Mouse (Mus musculus): Measurements from ENCODE around the gene Prkab1. TPM values are rescaled to one million over a fixed set of nuclear protein-coding genes. Genes with fewer than 3 reads are reported as not detected.

Gene Prkab1
- polyA plus RNA-seq, 1 experiment from 2014 or later = 49.4 TPM

- H3K9ac ChIP-seq = no peak overlapping the region
- no peaks in the 10 kb centered on the region for H3K9me3 ChIP-seq
- no peak for ATAC-seq (ENCODE audit: low read depth)
- H3K4me2 ChIP-seq = no peak overlapping the region
- H3K27me3 ChIP-seq = no peaks in the 10 kb centered on the region
- no peak overlapping the region for H3K4me3 ChIP-seq
- H3K27ac ChIP-seq (replicated peaks) = no peak overlapping the region
- WGBS = 87% methylated on average over 8 of the region's 8 CpGs
- H3K36me3 ChIP-seq = no peaks in the 10 kb centered on the region
- peaks cover 14% of the 10 kb centered on the region for H3K4me1 ChIP-seq (replicated peaks)
Measured at GRCm38 (mm10) chr5:116003154-116003553, 21.2 kb downstream of the Prkab1 start.

GRCm38 (mm10) chr5:115997376-115997775, 26.9 kb downstream of the Prkab1 start:
- Histone ChIP-seq H3K4me1 (replicated peaks) (no peaks in the 10 kb centered on the region), H3K9me3 (no peaks in the 10 kb centered on the region), H3K4me3 (no peak overlapping the region), H3K27ac (replicated peaks) (no peak overlapping the region), H3K9ac (no peak overlapping the region), H3K27me3 (no peaks in the 10 kb centered on the region), H3K4me2 (no peak overlapping the region), H3K36me3 (peaks cover 12% of the 10 kb centered on the region; the same call in 1 of the 2 replicates)
- WGBS = 81% methylated on average over 13 of the region's 13 CpGs
- ATAC-seq (ENCODE audit: low read depth) = no peak

- no peak overlapping the region for H3K9ac ChIP-seq
- WGBS = 87% methylated on average over 15 of the region's 15 CpGs
- H3K27ac ChIP-seq (replicated peaks) = no peak overlapping the region
- peaks cover 44% of the 10 kb centered on the region for H3K36me3 ChIP-seq
- ATAC-seq (ENCODE audit: low read depth) = no peak
- H3K27me3 ChIP-seq = no peaks in the 10 kb centered on the region
- H3K9me3 ChIP-seq = peaks cover 8% of the 10 kb centered on the region
- no peak overlapping the region for H3K4me3 ChIP-seq
- no peak overlapping the region for H3K4me2 ChIP-seq
- no peaks in the 10 kb centered on the region for H3K4me1 ChIP-seq (replicated peaks)
Measured at GRCm38 (mm10) chr5:115994101-115994500, 30.2 kb downstream of the Prkab1 start.

- no peak overlapping the region for H3K27ac ChIP-seq (replicated peaks)
- ATAC-seq (ENCODE audit: low read depth) = no peak
- no peak overlapping the region for H3K4me3 ChIP-seq
- H3K36me3 ChIP-seq = peaks cover 62% of the 10 kb centered on the region
- peaks cover 8% of the 10 kb centered on the region for H3K9me3 ChIP-seq
- WGBS = 95% methylated on average over 11 of the region's 11 CpGs
- H3K9ac ChIP-seq = no peak overlapping the region
- H3K4me1 ChIP-seq (replicated peaks) = no peaks in the 10 kb centered on the region
- no peaks in the 10 kb centered on the region for H3K27me3 ChIP-seq
- H3K4me2 ChIP-seq = no peak overlapping the region
Measured at GRCm38 (mm10) chr5:115991717-115992116, 32.6 kb downstream of the Prkab1 start.

GRCm38 (mm10) chr5:115987284-115987683, 37.0 kb downstream of the Prkab1 start:
- Histone ChIP-seq H3K27ac (replicated peaks) (no peak overlapping the region), H3K9me3 (peaks cover 8% of the 10 kb centered on the region), H3K36me3 (peaks cover 54% of the 10 kb centered on the region), H3K9ac (no peak overlapping the region), H3K4me2 (no peak overlapping the region), H3K4me3 (no peak overlapping the region), H3K27me3 (no peaks in the 10 kb centered on the region), H3K4me1 (replicated peaks) (peaks cover 8% of the 10 kb centered on the region; the same call in 1 of the 2 replicates)
- no peak for ATAC-seq (ENCODE audit: low read depth)
- WGBS = 84% methylated on average over 12 of the region's 12 CpGs

GRCm38 (mm10) chr5:115985101-115985500, 39.2 kb downstream of the Prkab1 start:
- no peak overlapping the region for H3K4me3 ChIP-seq
- no peaks in the 10 kb centered on the region for H3K27me3 ChIP-seq
- H3K27ac ChIP-seq (replicated peaks) = no peak overlapping the region
- H3K4me2 ChIP-seq = no peak overlapping the region
- H3K9ac ChIP-seq = no peak overlapping the region
- H3K9me3 ChIP-seq = no peaks in the 10 kb centered on the region
- H3K36me3 ChIP-seq = peaks cover 33% of the 10 kb centered on the region
- 91% methylated on average over 11 of the region's 11 CpGs for WGBS
- peaks cover 8% of the 10 kb centered on the region; the same call in 1 of the 2 replicates for H3K4me1 ChIP-seq (replicated peaks)
- ATAC-seq (ENCODE audit: low read depth) = no peak

- peaks cover 8% of the 10 kb centered on the region; the same call in 1 of the 2 replicates for H3K4me1 ChIP-seq (replicated peaks)
- no peak overlapping the region for H3K4me3 ChIP-seq
- ATAC-seq (ENCODE audit: low read depth) = no peak
- no peaks in the 10 kb centered on the region for H3K9me3 ChIP-seq
- H3K36me3 ChIP-seq = peaks cover 26% of the 10 kb centered on the region
- H3K27me3 ChIP-seq = no peaks in the 10 kb centered on the region
- H3K27ac ChIP-seq (replicated peaks) = no peak overlapping the region
- WGBS = 91% methylated on average over 6 of the region's 6 CpGs
- no peak overlapping the region for H3K9ac ChIP-seq
- no peak overlapping the region for H3K4me2 ChIP-seq
Measured at GRCm38 (mm10) chr5:115984392-115984791, 39.9 kb downstream of the Prkab1 start.

- H3K4me3 ChIP-seq = no peak overlapping the region
- no peaks in the 10 kb centered on the region for H3K9me3 ChIP-seq
- no peak overlapping the region for H3K9ac ChIP-seq
- H3K36me3 ChIP-seq = peaks cover 11% of the 10 kb centered on the region; the same call in 1 of the 2 replicates
- WGBS = 63% methylated on average over 7 of the region's 7 CpGs
- H3K27me3 ChIP-seq = no peaks in the 10 kb centered on the region
- H3K27ac ChIP-seq (replicated peaks) = no peak overlapping the region; the same call in 1 of the 2 replicates
- no peak overlapping the region for H3K4me2 ChIP-seq
- peaks cover 21% of the 10 kb centered on the region; the same call in 1 of the 2 replicates for H3K4me1 ChIP-seq (replicated peaks)
- no peak for ATAC-seq (ENCODE audit: low read depth)
Measured at GRCm38 (mm10) chr5:115982671-115983373, 41.5 kb downstream of the Prkab1 start.

- Histone ChIP-seq H3K27me3 (no peaks in the 10 kb centered on the region), H3K9me3 (no peaks in the 10 kb centered on the region), H3K27ac (replicated peaks) (no peak overlapping the region), H3K36me3 (peaks cover 5% of the 10 kb centered on the region; the same call in 1 of the 2 replicates), H3K4me1 (replicated peaks) (peaks cover 22% of the 10 kb centered on the region; the same call in 1 of the 2 replicates), H3K4me3 (no peak overlapping the region), H3K4me2 (no peak overlapping the region), H3K9ac (no peak overlapping the region)
- no peak for ATAC-seq (ENCODE audit: low read depth)
- WGBS = 84% methylated on average over 9 of the region's 9 CpGs
Measured at GRCm38 (mm10) chr5:115980537-115980936, 43.8 kb downstream of the Prkab1 start.

GRCm38 (mm10) chr5:115979134-115979696, 45.1 kb downstream of the Prkab1 start:
- no peaks in the 10 kb centered on the region for H3K9me3 ChIP-seq
- no peak overlapping the region for H3K4me3 ChIP-seq
- no peak overlapping the region for H3K4me2 ChIP-seq
- 65% methylated on average over 16 of the region's 16 CpGs for WGBS
- ATAC-seq (ENCODE audit: low read depth) = no peak
- no peak overlapping the region for H3K27ac ChIP-seq (replicated peaks)
- no peaks in the 10 kb centered on the region for H3K27me3 ChIP-seq
- no peak overlapping the region for H3K9ac ChIP-seq
- H3K36me3 ChIP-seq = no peaks in the 10 kb centered on the region; the same call in 1 of the 2 replicates
- peaks cover 22% of the 10 kb centered on the region; the same call in 1 of the 2 replicates for H3K4me1 ChIP-seq (replicated peaks)

GRCm38 (mm10) chr5:115978255-115978654, 46.1 kb downstream of the Prkab1 start:
- Histone ChIP-seq H3K27ac (replicated peaks) (peak overlapping the region; percentile 35; the same call in 1 of the 2 replicates), H3K36me3 (no peaks in the 10 kb centered on the region; the same call in none of the 2 replicates), H3K27me3 (no peaks in the 10 kb centered on the region), H3K4me2 (no peak overlapping the region), H3K4me1 (replicated peaks) (peaks cover 20% of the 10 kb centered on the region; the same call in 1 of the 2 replicates), H3K9ac (no peak overlapping the region), H3K4me3 (no peak overlapping the region), H3K9me3 (no peaks in the 10 kb centered on the region)
- ATAC-seq (ENCODE audit: low read depth) = peak; percentile 50
- WGBS = 71% methylated on average over 5 of the region's 5 CpGs

GRCm38 (mm10) chr5:115977757-115978156, 46.6 kb downstream of the Prkab1 start:
- Histone ChIP-seq H3K27me3 (no peaks in the 10 kb centered on the region), H3K4me2 (no peak overlapping the region), H3K9ac (no peak overlapping the region), H3K4me3 (no peak overlapping the region), H3K36me3 (no peaks in the 10 kb centered on the region; the same call in none of the 2 replicates), H3K4me1 (replicated peaks) (peaks cover 15% of the 10 kb centered on the region; the same call in 1 of the 2 replicates), H3K9me3 (no peaks in the 10 kb centered on the region), H3K27ac (replicated peaks) (peak overlapping the region; percentile 35; the same call in 1 of the 2 replicates)
- WGBS = 81% methylated on average over 10 of the region's 10 CpGs
- ATAC-seq (ENCODE audit: low read depth) = no peak

All from neural tube, embryonic 13.5 days (tissue).